Mouse (Mus musculus) intestine, embryonic 16.5 days (tissue): ENCODE data around the gene Rnf13. TPM values are rescaled to one million over a fixed set of nuclear protein-coding genes. Genes with fewer than 3 reads are reported as not detected.
A peak's percentile ranks its signal among the peaks of the same experiment; 100 is the strongest.

Source experiments
- ATAC-seq: fragments of 200-750 bp; cut with Nextera tagmentation; 2 replicates; pipeline ENCODE4 v1.8.0; 2017; ENCODE audit warnings: moderate TSS enrichment, moderate library complexity
- H3K27ac ChIP-seq: fragments of 300-500 bp; sonication (generic); 2 replicates; pipeline ENCODE4 v1.5.1; 2014; ENCODE audit warnings: mild to moderate bottlenecking, low read length
- H3K27me3 ChIP-seq: fragments of 300-500 bp; sonication (generic); replicated peaks from 2 replicates; pipeline ENCODE4 v1.6.1; 2014; ENCODE audit warnings: low read length, control low read depth, mixed read lengths; ENCODE audit not compliant: control insufficient read depth, insufficient read depth
- H3K36me3 ChIP-seq: fragments of 300-500 bp; sonication (generic); 2 replicates; pipeline ENCODE4 v1.6.1; 2014; ENCODE audit warnings: low read length, control low read depth; ENCODE audit not compliant: control insufficient read depth, insufficient read depth
- H3K4me1 ChIP-seq: fragments of 300-500 bp; sonication (generic); 2 replicates; pipeline ENCODE4 v1.6.1; 2014; ENCODE audit warnings: low read length, control low read depth, mixed read lengths; ENCODE audit not compliant: control insufficient read depth, insufficient read depth
- H3K4me2 ChIP-seq: fragments of 300-500 bp; sonication (generic); 2 replicates; pipeline ENCODE4 v1.6.1; 2014; ENCODE audit warnings: low read depth, low read length, control low read depth
- H3K4me3 ChIP-seq: fragments of 300-500 bp; sonication (generic); 2 replicates; pipeline ENCODE4 v1.5.1; 2014; ENCODE audit warnings: mild to moderate bottlenecking, low read length
- H3K9ac ChIP-seq: fragments of 300-500 bp; sonication (generic); 2 replicates; pipeline ENCODE4 v1.6.1; 2014; ENCODE audit warnings: low read depth, low read length
- H3K9me3 ChIP-seq: fragments of 300-500 bp; sonication (generic); 2 replicates; pipeline ENCODE4 v1.6.1; 2016; ENCODE audit warnings: low read length, control low read depth; ENCODE audit not compliant: control insufficient read depth
- WGBS: fragments of 180-500 bp; shearing (Covaris S2); extraction: QIAGEN DNeasy Blood & Tissue Kit; methylation state at CpG from one replicate; pipeline ENCODE4 v1.1.7; 2014; 5-methylcytosine and 5-hydroxymethylcytosine counted together
- polyA plus RNA-seq: library from polyadenylated mRNA; unstranded; fragments of >200 nt; fragmentation: Nextera tagmentation; extraction: Ambion mirVana; gene quantifications from 2 replicates; pipeline ENCODE4 v1.2.1, GENCODE M21; 2015

Rnf13 gene
- 70.6 and 87.6 TPM in 2 replicates for polyA plus RNA-seq

DNA sequence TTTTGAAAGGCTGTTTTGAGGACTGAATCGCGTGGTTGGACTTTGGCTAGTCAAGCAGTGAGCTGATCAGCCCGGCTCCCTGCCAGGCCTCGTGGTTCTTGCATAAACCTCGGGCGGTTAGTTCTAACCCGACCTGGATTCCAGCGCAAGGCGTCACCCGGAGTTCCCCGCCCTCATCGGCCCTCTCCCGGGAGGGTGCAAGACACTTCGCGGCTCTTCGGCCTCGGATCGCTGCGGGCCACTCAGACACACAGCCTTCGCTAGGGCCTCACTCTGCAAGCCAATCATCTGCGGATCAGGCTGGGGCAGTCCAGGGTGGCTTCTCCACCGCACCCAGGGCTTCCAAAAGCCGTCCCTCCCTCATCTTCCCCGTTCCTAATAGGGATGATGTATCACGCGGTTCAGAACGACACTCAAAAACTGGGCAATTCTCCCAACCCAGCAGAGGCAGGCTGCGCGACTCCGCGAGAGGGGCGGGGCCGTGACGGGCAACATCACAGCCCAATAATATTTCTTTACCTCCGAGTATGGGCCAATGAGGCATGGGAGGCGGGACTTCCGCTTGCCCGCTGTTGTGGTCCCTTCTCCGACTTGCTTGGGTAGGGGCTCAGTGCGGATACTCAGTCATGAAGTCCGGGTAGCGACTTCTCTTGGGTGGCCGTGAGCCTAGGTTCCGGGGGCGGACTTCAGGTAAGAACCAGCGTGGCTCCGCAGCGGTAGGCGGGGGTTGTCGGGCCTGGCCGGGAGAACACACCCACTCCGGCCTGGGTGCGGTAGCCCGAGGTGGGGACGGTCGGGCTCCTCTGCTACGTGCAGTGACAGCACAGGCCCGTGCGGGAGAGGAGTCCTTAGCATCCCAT lies at the start of gene Rnf13:
Rnf13 (plus strand) TSS at position 552 of the 860 bp plus-strand sequence.
- H3K9me3 ChIP-seq = no peaks in the 10 kb centered on the region
- WGBS = under 1% methylated on average over 59 of the region's 59 CpGs
- peak within 1 kb of the TSS; percentile 85 for H3K9ac ChIP-seq
- no peaks in the 10 kb centered on the region for H3K36me3 ChIP-seq
- peak; percentile 100 for ATAC-seq
- peak within 1 kb of the TSS; percentile 95 for H3K27ac ChIP-seq
- peak within 1 kb of the TSS; percentile 79 for H3K4me2 ChIP-seq
- no peaks in the 10 kb centered on the region for H3K27me3 ChIP-seq
- peak within 1 kb of the TSS; percentile 86 for H3K4me3 ChIP-seq
- H3K4me1 ChIP-seq = peaks cover 4% of the 10 kb centered on the region; the same call in 1 of the 2 replicates

DNA sequence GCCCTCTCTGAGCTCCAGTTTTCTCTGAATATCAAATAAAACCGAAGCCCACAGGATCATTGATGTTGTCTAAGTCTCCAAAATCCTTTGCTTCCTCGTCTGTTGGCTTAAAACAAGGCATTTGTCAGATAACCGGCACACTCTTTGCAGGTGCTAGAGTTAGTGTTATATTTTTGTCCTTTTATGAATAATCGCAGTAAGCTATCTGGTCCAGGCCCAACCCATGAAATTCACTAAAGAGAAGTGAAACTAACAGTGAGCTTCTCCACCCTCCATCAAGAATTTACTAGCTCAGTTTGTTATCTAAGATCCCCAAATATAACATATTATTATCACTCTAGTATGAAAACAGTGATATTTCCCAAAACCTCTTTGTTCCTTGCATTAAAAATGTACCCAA lies 44.1 kb upstream of the Rnf13 start:
- Histone ChIP-seq H3K27ac (no peak overlapping the region), H3K4me2 (no peak overlapping the region), H3K36me3 (no peaks in the 10 kb centered on the region), H3K4me1 (no peaks in the 10 kb centered on the region), H3K9me3 (no peaks in the 10 kb centered on the region), H3K27me3 (no peaks in the 10 kb centered on the region), H3K4me3 (no peak overlapping the region), H3K9ac (no peak overlapping the region)
- no peak for ATAC-seq
- 81% methylated on average over 4 of the region's 4 CpGs for WGBS

DNA sequence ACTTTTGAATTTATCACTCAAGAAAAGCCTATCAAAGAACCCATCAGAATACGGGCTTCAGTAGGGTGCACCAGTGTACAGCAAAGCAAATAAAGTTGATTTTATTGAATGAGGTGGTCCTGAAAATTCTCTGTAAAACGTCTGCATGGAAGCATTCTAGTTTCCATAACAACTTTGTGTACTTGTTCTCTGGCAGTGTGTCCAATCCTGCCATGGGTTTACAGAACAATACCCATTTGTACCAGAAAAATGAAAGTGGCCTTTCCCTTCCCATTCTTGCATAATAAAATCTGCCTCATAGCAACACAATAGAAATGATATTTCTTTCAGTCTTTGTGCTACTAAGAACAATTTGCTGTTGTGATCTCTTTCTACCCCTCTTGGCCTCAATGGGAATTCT lies 43.1 kb upstream of the Rnf13 start, which contains the start of gene Ankub1:
Ankub1 (minus strand) TSS at position 81 of the 400 bp plus-strand sequence.
- no peaks in the 10 kb centered on the region for H3K4me1 ChIP-seq
- no peak for ATAC-seq
- no peaks in the 10 kb centered on the region for H3K36me3 ChIP-seq
- H3K4me2 ChIP-seq = no peak within 1 kb of the TSS
- WGBS = 62% methylated on average over 2 of the region's 2 CpGs
- no peak within 1 kb of the TSS for H3K27ac ChIP-seq
- no peaks in the 10 kb centered on the region for H3K27me3 ChIP-seq
- no peaks in the 10 kb centered on the region for H3K9me3 ChIP-seq
- H3K4me3 ChIP-seq = no peak within 1 kb of the TSS
- H3K9ac ChIP-seq = no peak within 1 kb of the TSS

DNA sequence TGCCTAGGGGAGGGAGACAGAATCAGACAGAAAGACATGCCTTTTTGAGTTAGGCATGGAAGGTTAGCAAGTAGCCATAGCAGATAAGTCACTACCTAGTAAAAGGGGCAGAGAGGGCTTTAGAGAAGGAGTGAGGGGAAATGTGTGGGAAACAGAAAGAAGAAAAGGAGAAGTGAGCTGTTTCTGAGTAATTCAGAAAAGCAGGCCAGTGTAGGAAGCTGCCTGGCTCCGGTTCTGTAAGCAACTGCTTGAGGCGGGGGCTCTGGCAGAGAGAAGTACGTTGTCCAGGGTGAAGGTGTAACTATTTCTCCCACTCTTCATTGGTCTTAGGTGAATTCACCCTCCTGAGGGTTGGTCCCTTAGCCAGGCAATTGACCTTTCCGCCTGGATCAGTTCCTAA lies 39.6 kb upstream of the Rnf13 start:
- H3K9ac ChIP-seq = no peak overlapping the region
- no peak overlapping the region for H3K4me3 ChIP-seq
- H3K9me3 ChIP-seq = no peaks in the 10 kb centered on the region
- ATAC-seq = no peak
- H3K27me3 ChIP-seq = no peaks in the 10 kb centered on the region
- no peaks in the 10 kb centered on the region for H3K36me3 ChIP-seq
- H3K4me1 ChIP-seq = no peaks in the 10 kb centered on the region
- whole genome bisulfite sequencing = 79% methylated on average over 4 of the region's 4 CpGs
- no peak overlapping the region for H3K27ac ChIP-seq
- no peak overlapping the region for H3K4me2 ChIP-seq

DNA sequence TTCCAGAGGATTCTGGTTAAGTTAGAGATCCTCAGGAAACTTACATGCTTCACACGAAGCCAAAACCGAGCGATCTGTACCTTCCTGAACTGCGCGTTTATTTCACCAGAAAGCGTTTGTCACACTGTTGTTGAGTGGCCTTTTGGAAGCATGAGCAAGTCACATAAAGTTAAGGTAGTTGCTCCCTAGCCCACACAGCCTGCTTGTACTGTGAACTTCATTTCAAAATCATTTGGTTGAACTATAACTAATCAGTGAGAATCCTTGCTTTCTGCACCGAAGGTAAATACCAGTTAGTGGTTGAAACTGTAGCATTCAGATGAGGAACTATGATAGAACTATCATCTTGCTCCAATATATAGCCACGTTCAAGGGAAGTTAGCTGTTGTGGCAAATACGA lies 39.1 kb upstream of the Rnf13 start:
- no peaks in the 10 kb centered on the region for H3K27me3 ChIP-seq
- no peak overlapping the region for H3K27ac ChIP-seq
- no peak overlapping the region for H3K4me2 ChIP-seq
- no peaks in the 10 kb centered on the region for H3K4me1 ChIP-seq
- no peaks in the 10 kb centered on the region for H3K9me3 ChIP-seq
- 89% methylated on average over 9 of the region's 9 CpGs for WGBS
- H3K36me3 ChIP-seq = no peaks in the 10 kb centered on the region
- H3K4me3 ChIP-seq = no peak overlapping the region
- no peak overlapping the region for H3K9ac ChIP-seq
- ATAC-seq = no peak

DNA sequence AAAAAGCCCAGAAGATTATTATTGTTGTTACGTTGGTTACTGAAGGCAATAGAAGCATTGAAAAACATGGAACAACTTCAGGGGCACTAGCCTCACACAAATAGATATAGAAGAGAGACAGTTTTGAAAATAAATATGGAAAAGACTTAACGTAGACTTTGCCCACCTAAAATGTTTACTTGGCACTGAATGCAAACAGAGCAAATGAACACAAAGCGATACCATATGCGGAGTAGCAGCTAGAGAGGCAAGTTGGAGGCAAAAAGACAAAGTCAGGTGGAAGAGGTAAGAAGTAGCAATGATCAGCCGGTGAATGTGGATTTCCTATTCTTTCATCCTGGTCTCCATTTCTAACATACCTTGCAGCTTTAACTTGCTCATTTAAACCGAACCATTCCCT lies 21.7 kb upstream of the Rnf13 start:
- Histone ChIP-seq H3K36me3 (no peaks in the 10 kb centered on the region), H3K4me3 (no peak overlapping the region), H3K9ac (no peak overlapping the region), H3K9me3 (no peaks in the 10 kb centered on the region), H3K27ac (no peak overlapping the region), H3K27me3 (no peaks in the 10 kb centered on the region), H3K4me2 (no peak overlapping the region), H3K4me1 (no peaks in the 10 kb centered on the region)
- ATAC-seq = no peak
- WGBS = 86% methylated on average over 6 of the region's 6 CpGs

DNA sequence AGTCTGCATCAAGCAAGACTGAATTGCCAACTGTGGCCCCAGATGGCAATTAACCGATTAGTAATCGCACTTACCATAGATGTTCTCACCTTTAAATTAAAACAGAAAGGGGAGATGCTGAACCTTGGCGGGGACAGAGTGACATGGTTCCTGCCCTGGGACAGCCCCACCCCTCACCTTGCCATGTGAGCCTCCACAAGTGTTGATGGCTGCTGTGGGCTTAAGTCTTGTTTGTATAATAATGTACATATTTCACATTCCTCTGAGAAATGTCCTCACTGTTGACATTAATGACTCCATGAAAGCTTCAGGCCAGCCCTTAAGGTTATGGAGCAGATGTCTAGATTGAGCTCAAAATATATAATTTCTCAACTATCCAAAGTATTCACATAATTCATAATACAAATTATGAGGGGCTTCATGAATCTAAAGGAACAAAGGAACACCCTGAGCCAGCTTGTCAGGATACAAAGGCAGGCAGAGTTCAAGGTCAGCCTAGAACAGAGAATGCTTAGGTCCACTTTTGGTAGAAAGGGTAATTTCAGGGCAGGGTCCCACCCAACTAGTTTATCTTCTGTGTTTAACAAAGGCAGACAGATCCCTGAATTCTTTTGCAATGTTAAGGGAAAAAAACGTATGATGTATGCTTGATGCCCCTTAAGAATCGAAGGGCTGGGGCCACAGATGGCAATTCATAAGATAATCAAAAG lies 3.5 kb upstream of the Rnf13 start:
- Histone ChIP-seq H3K4me2 (no peak overlapping the region), H3K36me3 (no peaks in the 10 kb centered on the region), H3K27ac (no peak overlapping the region), H3K9ac (no peak overlapping the region), H3K27me3 (no peaks in the 10 kb centered on the region), H3K4me1 (peaks cover 4% of the 10 kb centered on the region; the same call in 1 of the 2 replicates), H3K4me3 (no peak overlapping the region), H3K9me3 (no peaks in the 10 kb centered on the region)
- 66% methylated on average over 5 of the region's 5 CpGs for WGBS
- no peak for ATAC-seq

DNA sequence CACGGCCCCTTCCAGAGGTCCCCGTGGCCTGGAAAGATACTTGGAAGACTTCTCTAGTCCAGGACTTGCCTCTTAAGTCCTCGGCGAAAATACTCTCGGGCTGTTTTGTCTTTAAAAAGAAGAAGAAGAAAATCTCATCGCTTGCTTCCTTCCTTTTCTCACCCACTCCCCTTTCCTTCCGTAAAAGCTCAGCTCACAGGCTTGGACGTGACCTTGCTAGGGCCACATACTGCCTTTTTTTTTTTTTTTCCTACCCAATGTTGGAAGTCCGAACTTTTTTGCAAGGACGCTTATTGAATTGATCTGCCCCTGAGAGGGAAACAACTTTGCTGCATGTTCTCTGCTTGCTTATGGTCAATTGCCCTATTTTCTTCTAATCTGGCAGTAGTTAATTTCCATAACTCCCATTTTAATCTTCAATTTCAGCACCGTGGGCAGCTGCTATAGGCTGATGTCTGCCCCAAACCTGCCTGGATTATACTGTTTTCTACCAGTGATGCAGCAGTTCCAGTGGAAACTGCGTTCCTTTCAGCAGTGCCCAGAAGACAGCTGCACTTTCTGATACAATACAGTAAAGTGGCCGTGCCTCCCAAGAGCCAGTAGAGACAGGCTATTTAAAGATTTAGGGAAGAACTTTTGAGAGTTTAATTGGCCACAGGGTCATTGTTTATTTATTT lies 695 bp downstream of the Rnf13 start:
- ATAC-seq = no peak
- no peaks in the 10 kb centered on the region for H3K9me3 ChIP-seq
- H3K4me3 ChIP-seq = peak overlapping the region; percentile 86
- peak overlapping the region; percentile 85 for H3K9ac ChIP-seq
- WGBS = under 1% methylated on average over 13 of the region's 13 CpGs
- no peaks in the 10 kb centered on the region for H3K27me3 ChIP-seq
- no peaks in the 10 kb centered on the region for H3K36me3 ChIP-seq
- H3K27ac ChIP-seq = peak overlapping the region; percentile 95
- peaks cover 4% of the 10 kb centered on the region; the same call in 1 of the 2 replicates for H3K4me1 ChIP-seq
- peak overlapping the region; percentile 79 for H3K4me2 ChIP-seq

DNA sequence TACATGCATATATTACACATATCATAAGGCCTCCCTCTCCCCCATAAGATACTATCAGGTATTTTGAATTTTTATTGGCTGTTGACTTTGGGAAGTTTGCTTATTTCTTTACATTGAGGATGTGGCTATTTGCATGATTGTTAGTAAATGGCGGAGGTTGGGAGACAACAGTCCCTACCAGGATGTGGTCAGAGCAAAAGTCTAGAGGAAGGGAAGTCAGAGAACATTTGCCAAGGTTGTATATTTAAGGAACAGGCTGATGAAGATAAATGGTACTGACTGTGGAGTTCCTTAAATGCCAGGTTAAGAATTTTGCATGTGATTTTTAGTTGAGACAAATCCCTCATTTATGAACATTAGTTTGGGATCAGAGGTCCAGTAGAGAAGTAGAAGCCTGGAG lies 4.0 kb downstream of the Rnf13 start:
- Histone ChIP-seq H3K9me3 (no peaks in the 10 kb centered on the region), H3K27me3 (no peaks in the 10 kb centered on the region), H3K27ac (no peak overlapping the region), H3K4me1 (peaks cover 4% of the 10 kb centered on the region; the same call in 1 of the 2 replicates), H3K4me3 (no peak overlapping the region), H3K36me3 (no peaks in the 10 kb centered on the region), H3K9ac (no peak overlapping the region), H3K4me2 (no peak overlapping the region)
- WGBS = 95% methylated on average over 1 of the region's 1 CpGs
- ATAC-seq = no peak
